Comparison of ENCODE assay signal across 8 mouse cellular contexts in genomic region chr8:121874031-121874430, GRCm38 (mm10). TPM values are rescaled to one million over a fixed set of nuclear protein-coding genes. Genes with fewer than 3 reads are reported as not detected.
A peak's percentile ranks its signal among the peaks of the same experiment; 100 is the strongest.
DNase-seq lines count a peak whose midpoint lies in the region; ATAC-seq and TF ChIP-seq lines count a peak whose summit lies in the region.
"Had no signal": no experiment of that assay in that cellular context is flagged by ENCODE, and none has a peak within 500 bp of the region (broad histone marks: within the 10 kb centered on the region; RNA-seq: fewer than 3 reads in every experiment).

No protein-coding gene starts in this region.

- H3K4me3 ChIP-seq in gastrocnemius, adult 2 months = no peak overlapping the region
- H3K4me3 ChIP-seq in kidney, adult 2 months (ENCODE audit: insufficient read depth, low read depth, low read length) = no peak overlapping the region
- H3K4me3 ChIP-seq in lung, embryonic 14.5 days (ENCODE audit: low read depth, low read length) = no peak overlapping the region
- H3K4me3 ChIP-seq: hindbrain, embryonic 15.5 days had no signal

- no peak for TF ChIP-seq POLR2A in kidney, adult 2 months (IDR thresholded peaks at IDR 0.05; ENCODE audit: low read depth, low read length)

- H3K36me3 ChIP-seq in kidney, adult 2 months (ENCODE audit: control insufficient read depth, insufficient read depth, low read length) = no peaks in the 10 kb centered on the region
- no peaks in the 10 kb centered on the region for H3K36me3 ChIP-seq in lung, embryonic 14.5 days (ENCODE audit: insufficient read depth)
- H3K36me3 ChIP-seq: hindbrain, embryonic 15.5 days had no signal

- TF ChIP-seq CTCF in gastrocnemius, adult 2 months (IDR thresholded peaks at IDR 0.05) = peak; percentile 80
- peak; percentile 92 for TF ChIP-seq CTCF in kidney, adult 2 months (conservative IDR thresholded peaks at IDR 0.05; ENCODE audit: insufficient read depth, insufficient read length, low read depth, low read length)
- peak; percentile 83 for TF ChIP-seq CTCF in lung, embryonic 14.5 days (IDR thresholded peaks at IDR 0.05; ENCODE audit: low read depth)

- no peak overlapping the region for H3K9ac ChIP-seq in lung, embryonic 14.5 days
- H3K9ac ChIP-seq: hindbrain, embryonic 15.5 days had no signal

- H3K27me3 ChIP-seq in kidney, adult 2 months (replicated peaks; ENCODE audit: control insufficient read depth, insufficient read depth, low read length) = no peaks in the 10 kb centered on the region
- no peaks in the 10 kb centered on the region for H3K27me3 ChIP-seq in lung, embryonic 14.5 days (ENCODE audit: insufficient read depth, low read length)
- H3K27me3 ChIP-seq: hindbrain, embryonic 15.5 days had no signal

- intact Hi-C loops in gastrocnemius, adult 2 months (cut with DNase I) = loop anchor here (1.0 kb wide), 1 partner anchor 35 kb away; no protein-coding TSS in a partner anchor

- ATAC-seq in lung, embryonic 14.5 days (ENCODE audit: insufficient read depth) = peak; percentile 55

- peak; percentile 77 for DNase-seq in ES-CJ7 (ENCODE audit: low read depth, low spot score)
- DNase-seq in adipocyte (ENCODE audit: low spot score) = peak; percentile 79
- peak; percentile 73 for DNase-seq in gastrocnemius, adult 2 months
- DNase-seq in kidney, adult 2 months = peak; percentile 72
- DNase-seq in lung, embryonic 14.5 days = peak; percentile 83
- DNase-seq in thymus, postnatal 14 days = peak; percentile 41
- no peak for DNase-seq in right cerebral cortex, postnatal 4 days

- no peak overlapping the region for H3K27ac ChIP-seq in gastrocnemius, adult 2 months
- H3K27ac ChIP-seq in kidney, adult 2 months (ENCODE audit: insufficient read depth, low read depth, low read length) = no peak overlapping the region
- H3K27ac ChIP-seq in lung, embryonic 14.5 days (ENCODE audit: low read depth) = no peak overlapping the region
- H3K27ac ChIP-seq: hindbrain, embryonic 15.5 days had no signal

- H3K4me1 ChIP-seq in kidney, adult 2 months (ENCODE audit: control insufficient read depth, insufficient read depth, low read length) = no peaks in the 10 kb centered on the region
- H3K4me1 ChIP-seq in lung, embryonic 14.5 days (ENCODE audit: insufficient read depth) = peaks cover 9% of the 10 kb centered on the region

- no peak overlapping the region for H3K4me2 ChIP-seq in lung, embryonic 14.5 days
- H3K4me2 ChIP-seq: hindbrain, embryonic 15.5 days had no signal

- WGBS in kidney, adult 2 months = 38% methylated on average over 9 of the region's 9 CpGs
- 43% methylated on average over 9 of the region's 9 CpGs for WGBS in lung, embryonic 14.5 days

- no peaks in the 10 kb centered on the region for H3K9me3 ChIP-seq in lung, embryonic 14.5 days (ENCODE audit: low read depth, low read length)
- H3K9me3 ChIP-seq: hindbrain, embryonic 15.5 days had no signal

RNA-seq across cellular contexts. Expression of gene Slc7a5, which starts 33.5 kb away (rescaled TPM):
- total RNA-seq in gastrocnemius, adult 2 months (2021) = 1 to 10 TPM; 1.0 to 1.3 TPM
- 4.3 and 4.6 TPM in 2 replicates for polyA plus RNA-seq in kidney, adult 2 months (2012; rRNA removed)
- 27.3 and 28.8 TPM in 2 replicates for polyA plus RNA-seq in lung, embryonic 14.5 days (2014; fragmentation: Nextera tagmentation; extraction: Ambion mirVana)

RNA-seq across cellular contexts. Expression of gene Klhdc4, which starts 44.7 kb away (rescaled TPM):
- total RNA-seq in gastrocnemius, adult 2 months (2021) = 10 to 100 TPM; 10.1 to 13.7 TPM
- polyA plus RNA-seq in kidney, adult 2 months (2012; rRNA removed) = 14.6 and 16.4 TPM in 2 replicates
- polyA plus RNA-seq in lung, embryonic 14.5 days (2014; fragmentation: Nextera tagmentation; extraction: Ambion mirVana) = 42.2 and 47.7 TPM in 2 replicates
